Mouse (Mus musculus) large intestine, adult 2 months (tissue): Measurements from ENCODE around the gene Smc1b. TPM values are rescaled to one million over a fixed set of nuclear protein-coding genes. Genes with fewer than 3 reads are reported as not detected.
"Not testable (repeated sequence)": the region's sequence is repeated elsewhere in the genome, so short reads cannot be mapped to it uniquely, and the experiment has no call there.

Source experiments
- DNase-seq: peaks from one replicate; pipeline ENCODE4 v3.0.0-alpha.2; 2012; ENCODE audit warnings: low read depth, low spot score
- WGBS: fragments of 180-500 bp; shearing (Covaris S2); methylation state at CpG from one replicate; pipeline ENCODE4 v1.1.7; 2018; 5-methylcytosine and 5-hydroxymethylcytosine counted together
- polyA plus RNA-seq: library from polyadenylated mRNA; depleted of rRNA; stranded (reverse); fragments of >200 nt; gene quantifications from 2 replicates; pipeline ENCODE4 v1.2.3, GENCODE M21; 2012; rRNA removed

The Smc1b gene
- polyA plus RNA-seq, 1 experiment = 0.52 TPM

GRCm38 (mm10) chr15:85030643-85031042 lies 101.1 kb downstream of the Smc1b start:
- not testable (repeated sequence) for DNase-seq
- 15% methylated on average over 1 of the region's 1 CpGs for WGBS

- 23% methylated on average over 1 of the region's 1 CpGs for WGBS
- DNase-seq = not testable (repeated sequence)
Observed at GRCm38 (mm10) chr15:85028648-85029047, 103.1 kb downstream of the Smc1b start, which contains the start of gene Fam118a. TSS of gene Fam118a (plus strand) at chr15:85028948.

GRCm38 (mm10) chr15:85027740-85028139 lies 104.0 kb downstream of the Smc1b start:
- DNase-seq = no peak
- 33% methylated on average over 4 of the region's 4 CpGs for WGBS

- WGBS = 83% methylated on average over 4 of the region's 4 CpGs
- no peak for DNase-seq
Observed at GRCm38 (mm10) chr15:85026197-85026596, 105.6 kb downstream of the Smc1b start.

- WGBS = 66% methylated on average over 4 of the region's 4 CpGs
Observed at GRCm38 (mm10) chr15:85022211-85022610, 109.6 kb downstream of the Smc1b start.

GRCm38 (mm10) chr15:85016951-85017664 lies 114.7 kb downstream of the Smc1b start, which contains the start of gene Upk3a:
TSS of gene Upk3a (plus strand) at chr15:85017141.
- 18% methylated on average over 21 of the region's 21 CpGs for whole genome bisulfite sequencing
- no peak for DNase-seq

More at GRCm38 (mm10) chr15:85022211-85022610, 109.6 kb downstream of the Smc1b start:
- no peak for DNase-seq

GRCm38 (mm10) chr15:85015771-85016170 lies 116.0 kb downstream of the Smc1b start:
- 84% methylated on average over 11 of the region's 11 CpGs for WGBS
- no peak for DNase-seq

Other genes starting within 250 kb of the Smc1b start
- gene Gm29666, start 211.9 kb downstream of the Smc1b start, polyA plus RNA-seq = 0.16 and 0.29 TPM in 2 replicates
- gene Nup50, start 208.6 kb downstream of the Smc1b start, polyA plus RNA-seq = 11.1 and 12.0 TPM in 2 replicates
- gene 5031439G07Rik, start 143.4 kb downstream of the Smc1b start, polyA plus RNA-seq = 11.0 and 11.1 TPM in 2 replicates
- 1.3 and 2.1 TPM in 2 replicates for gene Upk3a, start 114.8 kb downstream of the Smc1b start, polyA plus RNA-seq
- 16.8 and 30.6 TPM in 2 replicates for gene Fam118a, start 103.0 kb downstream of the Smc1b start, polyA plus RNA-seq
- gene Ribc2, start 114 bp upstream of the Smc1b start, polyA plus RNA-seq = not detected in 2 replicates
- 85.1 and 164 TPM in 2 replicates for gene Fbln1, start 74.0 kb upstream of the Smc1b start, polyA plus RNA-seq
- gene Atxn10, start 204.3 kb upstream of the Smc1b start, polyA plus RNA-seq = 16.7 and 17.3 TPM in 2 replicates